Mouse (Mus musculus) liver, postnatal 0 days (tissue): Measurements from ENCODE around the gene Gm9573.

Experiments
- CTCF ChIP-seq: sonication (generic); IDR thresholded peaks from 2 replicates; pipeline ENCODE4 v1.5.1; 2016; ENCODE audit warnings: antibody characterized with exemption, low read depth
- EP300 ChIP-seq: IDR thresholded peaks from 2 replicates; pipeline ENCODE4 v1.6.1; 2016; ENCODE audit warnings: antibody characterized with exemption, low read depth, mild to moderate bottlenecking

DNA sequence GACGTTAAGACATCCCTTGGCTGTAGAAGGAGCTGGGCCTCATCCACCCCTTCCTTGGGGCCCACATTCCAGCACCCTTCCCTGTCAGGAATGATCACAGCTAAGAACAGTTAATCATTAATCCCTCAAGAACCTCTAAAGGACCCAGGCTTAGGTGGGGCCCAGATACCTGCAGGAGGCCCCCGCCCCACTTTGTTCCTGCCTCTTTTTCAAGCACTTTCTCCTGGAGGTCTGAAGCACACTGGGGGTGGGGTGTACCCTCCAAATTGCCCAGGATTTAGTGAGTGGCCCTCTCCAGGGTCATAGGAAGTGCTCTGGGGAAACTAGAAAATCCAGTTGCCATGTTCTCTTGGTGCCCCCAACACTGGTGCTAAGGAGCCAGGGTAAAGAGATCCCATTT, 23.0 kb upstream of the Gm9573 start:
- TF ChIP-seq CTCF (no peak), EP300 (no peak)
